Mouse (Mus musculus) inflammation-experienced regulatory T-cells, adult 16 weeks (primary cell): ENCODE data around the gene Ran. TPM values are rescaled to one million over a fixed set of nuclear protein-coding genes. Genes with fewer than 3 reads are reported as not detected.

Source experiments
- polyA plus RNA-seq: library from polyadenylated mRNA; unstranded; fragments of 100-300 nt; shearing (Covaris generic); gene quantifications from one replicate; pipeline ENCODE4 v1.2.1, GENCODE M21; 2017

The Ran gene
- polyA plus RNA-seq, result 195 TPM

GRCm38 (mm10) chr5:129019497-129020299 is at the start of gene Ran:
Ran (plus strand) TSS chr5:129020069.

GRCm38 (mm10) chr5:129008412-129008826 is 11.4 kb upstream of the Ran start, which contains the start of gene Stx2:
Stx2 (minus strand) TSS chr5:129008574.

Other genes starting within 250 kb of the Ran start
- gene Rimbp2, start 66.6 kb upstream of the Ran start, polyA plus RNA-seq, result not detected
- 4.2 TPM for gene Stx2, start 11.5 kb upstream of the Ran start, polyA plus RNA-seq
- 1.5 TPM for gene Adgrd1, start 76.7 kb downstream of the Ran start, polyA plus RNA-seq